Mouse (Mus musculus): ENCODE data around the gene Cnbd2. TPM values are rescaled to one million over a fixed set of nuclear protein-coding genes. Genes with fewer than 3 reads are reported as not detected.

Gene Cnbd2
- total and polyA plus RNA-seq, 3 experiments, result 1.0 to 3.6 (median 3.0) TPM

DNA sequence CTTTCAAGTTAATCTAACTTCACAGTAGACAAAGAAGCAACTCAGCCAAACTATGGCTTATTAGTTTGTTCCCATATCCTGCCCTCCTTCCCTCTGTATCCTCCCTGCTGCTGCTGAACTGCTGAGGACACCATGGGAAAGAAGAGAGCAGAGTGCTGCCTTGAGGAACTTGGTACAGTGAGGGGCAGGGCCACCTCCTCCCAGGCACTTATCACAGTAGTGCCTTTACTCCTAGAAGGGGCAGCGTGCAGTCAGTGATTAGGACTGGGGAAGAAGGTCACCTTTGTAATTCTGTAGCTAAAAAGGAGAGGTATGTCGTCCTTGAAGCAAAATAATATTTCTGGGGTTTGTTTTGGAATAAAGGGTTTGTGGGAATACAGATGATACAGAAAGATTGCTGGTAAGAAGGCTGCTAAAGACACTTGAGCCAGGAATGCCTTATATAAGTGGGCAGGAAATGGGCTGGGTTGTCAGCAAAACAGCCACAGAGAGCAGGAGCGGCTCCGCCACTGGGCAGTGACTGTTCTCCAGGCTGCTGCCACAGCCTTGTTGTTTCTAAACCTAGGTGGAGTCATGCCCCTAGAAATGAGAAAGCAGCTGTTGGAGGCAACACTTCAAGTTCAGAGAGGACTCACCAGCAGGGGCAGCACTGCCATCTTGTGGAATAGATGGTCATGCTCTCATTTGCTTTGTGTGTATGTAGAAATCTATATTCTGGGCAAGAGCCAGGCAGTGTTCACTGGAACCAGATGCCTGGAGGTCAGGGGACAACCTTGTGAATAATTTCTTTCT, 33.7 kb upstream of the Cnbd2 start:
- Histone ChIP-seq H3K9me3 (replicated peaks; ENCODE audit: low read length) (no peaks in the 10 kb centered on the region), H3K4me3 (replicated peaks in 1 of 3; ENCODE audit: low read depth in 2 of 3, low read length in 2 of 3, poor library complexity in 1 of 3) (no peak overlapping the region), H3K79me2 (replicated peaks; ENCODE audit: control insufficient read depth, extremely low read depth, insufficient read depth, poor library complexity, severe bottlenecking) (peaks cover 3% of the 10 kb centered on the region; the same call in 1 of the 2 replicates), H3K4me1 (ENCODE audit: control insufficient read depth in 1 of 2, insufficient read depth in 2 of 2) (peaks cover 0 to 7% of the 10 kb centered on the region in 2 experiments; a peak in 2 of 4 replicates), H3K27ac (ENCODE audit: insufficient read depth, low read depth) (no peak overlapping the region), H3K36me3 (replicated peaks in 1 of 2; ENCODE audit: control insufficient read depth in 1 of 2, insufficient read depth in 1 of 2, low read length in 1 of 2) (peaks cover 18 to 67% of the 10 kb centered on the region in 2 experiments), H3K4me2 (ENCODE audit: insufficient read depth, low read depth, poor library complexity, severe bottlenecking) (no peak overlapping the region), H3K27me3 (replicated peaks) (no peaks in the 10 kb centered on the region), H3K9ac (ENCODE audit: insufficient read depth, low read depth) (no peak overlapping the region)
- DNase-seq (ENCODE audit: extremely low read depth), result peak; percentile 82
- in situ Hi-C loops (cut with MboI; ENCODE audit: low pct_ligation_motif_present, low pct_unique_long_range_greater_than_20kb, low sequenced_read_pairs), result loop anchor here (25.0 kb wide), 1 partner anchor 291 kb away; no protein-coding TSS in a partner anchor
- peak; percentile 91 for TF ChIP-seq RAD21 (IDR thresholded peaks at IDR 0.05; ENCODE audit: low read depth, low read length)
- no peak for TF ChIP-seq POLR2A (IDR thresholded peaks at IDR 0.05; ENCODE audit: low read depth, low read length)
- TF ChIP-seq CTCF (conservative IDR thresholded peaks at IDR 0.05 in 1 of 2, IDR thresholded peaks at IDR 0.05 in 1 of 2; ENCODE audit: low read depth in 2 of 2, low read length in 2 of 2), result peak; percentile 51 to 91
- peak; percentile 84 for TF ChIP-seq SMC3 (IDR thresholded peaks at IDR 0.05; ENCODE audit: low read depth, low read length)
- dilution Hi-C loops (cut with MboI; ENCODE audit: extremely low pct_ligation_motif_present, extremely low pct_unique_long_range_greater_than_20kb, low sequenced_read_pairs), result no loop called here

GRCm38 (mm10) chr2:156281227-156281626, 30.9 kb upstream of the Cnbd2 start:
- peaks cover 3% of the 10 kb centered on the region; the same call in 1 of the 2 replicates for H3K79me2 ChIP-seq (replicated peaks; ENCODE audit: control insufficient read depth, extremely low read depth, insufficient read depth, poor library complexity, severe bottlenecking)
- in situ Hi-C loops (cut with MboI; ENCODE audit: low pct_ligation_motif_present, low pct_unique_long_range_greater_than_20kb, low sequenced_read_pairs) (loop anchor here (25.0 kb wide), 1 partner anchor 294 kb away; no protein-coding TSS in a partner anchor), dilution Hi-C loops (cut with MboI; ENCODE audit: extremely low pct_ligation_motif_present, extremely low pct_unique_long_range_greater_than_20kb, low sequenced_read_pairs) (no loop called here)
- no peaks in the 10 kb centered on the region for H3K9me3 ChIP-seq (replicated peaks; ENCODE audit: low read length)
- peaks cover 13 to 71% of the 10 kb centered on the region in 2 experiments for H3K36me3 ChIP-seq (replicated peaks in 1 of 2; ENCODE audit: control insufficient read depth in 1 of 2, insufficient read depth in 1 of 2, low read length in 1 of 2)
- H3K9ac ChIP-seq (ENCODE audit: insufficient read depth, low read depth), result no peak overlapping the region
- H3K4me2 ChIP-seq (ENCODE audit: insufficient read depth, low read depth, poor library complexity, severe bottlenecking), result no peak overlapping the region
- no peak for DNase-seq (ENCODE audit: extremely low read depth)
- H3K4me3 ChIP-seq (replicated peaks in 1 of 3; ENCODE audit: low read depth in 2 of 3, low read length in 2 of 3, poor library complexity in 1 of 3), result no peak overlapping the region
- H3K27ac ChIP-seq (ENCODE audit: insufficient read depth, low read depth), result no peak overlapping the region
- TF ChIP-seq MXI1 (IDR thresholded peaks at IDR 0.05; ENCODE audit: low read depth, low read length), result no peak
- TF ChIP-seq TCF12 (IDR thresholded peaks at IDR 0.05; ENCODE audit: low read depth, low read length), result no peak
- TF ChIP-seq NRF1 (IDR thresholded peaks at IDR 0.05; ENCODE audit: low read depth, low read length), result no peak
- TF ChIP-seq BHLHE40 (IDR thresholded peaks at IDR 0.05; ENCODE audit: low read depth, low read length), result no peak
- TF ChIP-seq JUND (conservative IDR thresholded peaks at IDR 0.05; ENCODE audit: low read depth, low read length), result no peak
- TF ChIP-seq MAZ (IDR thresholded peaks at IDR 0.05; ENCODE audit: low read depth, low read length), result no peak
- no peak for TF ChIP-seq MAFK (IDR thresholded peaks at IDR 0.05; ENCODE audit: insufficient replicate concordance, low read length)
- no peak for TF ChIP-seq ZKSCAN1 (IDR thresholded peaks at IDR 0.05; ENCODE audit: borderline replicate concordance, low read depth, low read length)
- no peak for TF ChIP-seq MYC (IDR thresholded peaks at IDR 0.05; ENCODE audit: low read depth, low read length)
- TF ChIP-seq E2F4 (IDR thresholded peaks at IDR 0.05; ENCODE audit: insufficient replicate concordance, low read depth, low read length), result no peak
- no peaks in the 10 kb centered on the region for H3K27me3 ChIP-seq (replicated peaks)
- peaks cover 0 to 7% of the 10 kb centered on the region in 2 experiments; a peak in 2 of 4 replicates for H3K4me1 ChIP-seq (ENCODE audit: control insufficient read depth in 1 of 2, insufficient read depth in 2 of 2)
